Comparison of ENCODE assay signal across 25 mouse cellular contexts in the genomic region with DNA sequence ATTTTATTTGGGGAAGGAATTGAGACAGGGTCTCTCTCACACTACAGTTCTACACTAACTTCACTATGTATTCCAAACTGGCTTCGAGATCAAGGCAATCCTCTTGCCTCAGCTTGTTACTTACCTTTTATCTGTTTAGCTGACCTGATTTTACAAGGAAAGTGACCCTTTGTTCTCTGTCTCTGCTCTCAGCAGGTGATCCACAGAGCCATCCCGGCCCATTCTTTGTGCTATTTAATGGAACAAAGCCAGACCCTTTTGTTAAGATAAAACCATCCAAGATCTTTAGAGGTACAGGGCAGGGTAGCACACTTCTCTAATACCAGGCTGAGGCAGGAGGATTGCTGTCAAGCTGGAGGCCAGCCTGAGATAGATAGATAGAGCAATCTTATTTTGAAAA.
A peak's percentile ranks its signal among the peaks of the same experiment; 100 is the strongest.
DNase-seq lines count a peak whose midpoint lies in the region; ATAC-seq and TF ChIP-seq lines count a peak whose summit lies in the region.
"Had no signal": no experiment of that assay in that cellular context is flagged by ENCODE, and none has a peak within 500 bp of the region (broad histone marks: within the 10 kb centered on the region; RNA-seq: fewer than 3 reads in every experiment).

No protein-coding gene starts in this region.

- in situ Hi-C loops in ES-E14 (cut with MboI; ENCODE audit: low sequenced_read_pairs in 2 of 2, unreplicated experiment in 2 of 2), result no loop called here

- no peak overlapping the region for H3K4me2 ChIP-seq in midbrain, embryonic 13.5 days (replicated peaks)
- H3K4me2 ChIP-seq: embryonic facial prominence, embryonic 13.5 days; embryonic facial prominence, embryonic 15.5 days; forebrain, embryonic 13.5 days had no signal

- DNase-seq in heart, adult 11 months, result peak; percentile 70
- DNase-seq in heart, postnatal 14 days, result no peak
- peak; percentile 92 for DNase-seq in ES-E14 (ENCODE audit: low read depth, low spot score)
- peak; percentile 65 for DNase-seq in WW6 (ENCODE audit: low read depth, low spot score)
- DNase-seq in layer of hippocampus, adult 9-11 months, result no peak
- DNase-seq in left cerebral cortex, postnatal 36 days (ENCODE audit: low spot score in 2 of 2), result no peak
- DNase-seq: adrenal gland, adult 8-10 months; adrenal gland, postnatal 14 days; adrenal gland, postnatal 36 days; B cell, adult 2 months; cerebellum, adult 11-12 months; cerebellum, adult 2 months; cerebellum, adult 9-10 months; cerebellum, postnatal 10 days; cerebellum, postnatal 36 days; embryo, embryonic 11 days had no signal

- H3K27ac ChIP-seq in ES-E14 (ENCODE audit: insufficient read depth, low read depth, low read length, poor library complexity, severe bottlenecking), result no peak overlapping the region; the same call in 1 of the 2 replicates
- H3K27ac ChIP-seq in midbrain, embryonic 13.5 days, result no peak overlapping the region
- H3K27ac ChIP-seq: embryonic facial prominence, embryonic 13.5 days; embryonic facial prominence, embryonic 15.5 days; forebrain, embryonic 10.5 days; forebrain, embryonic 13.5 days had no signal

- intact Hi-C loops in heart, postnatal 14 days (cut with DNase I), result no loop called here
- intact Hi-C loops in left cerebral cortex, postnatal 36 days (cut with DNase I), result loop anchor here (10.0 kb wide), 1 partner anchor 1268 kb away; no protein-coding TSS in a partner anchor

- WGBS in midbrain, embryonic 13.5 days, result 12% methylated on average over 2 of the region's 2 CpGs

- peaks cover 80% of the 10 kb centered on the region for H3K27me3 ChIP-seq in midbrain, embryonic 13.5 days
- H3K27me3 ChIP-seq: embryonic facial prominence, embryonic 13.5 days; embryonic facial prominence, embryonic 15.5 days had no signal

- H3K36me3 ChIP-seq in ES-E14 (ENCODE audit: control insufficient read depth, insufficient read depth, low read length, poor library complexity, severe bottlenecking), result no peaks in the 10 kb centered on the region
- no peaks in the 10 kb centered on the region for H3K36me3 ChIP-seq in midbrain, embryonic 13.5 days
- H3K36me3 ChIP-seq: embryonic facial prominence, embryonic 13.5 days; embryonic facial prominence, embryonic 15.5 days; forebrain, embryonic 10.5 days had no signal

- H3K9me3 ChIP-seq in ES-E14 (ENCODE audit: control insufficient read depth, insufficient read depth, low read depth, low read length), result no peaks in the 10 kb centered on the region
- H3K9me3 ChIP-seq in midbrain, embryonic 13.5 days, result no peaks in the 10 kb centered on the region
- H3K9me3 ChIP-seq: embryonic facial prominence, embryonic 13.5 days; embryonic facial prominence, embryonic 15.5 days; forebrain, embryonic 10.5 days; forebrain, embryonic 13.5 days had no signal

- no peak overlapping the region for H3K9ac ChIP-seq in ES-E14 (ENCODE audit: insufficient read depth, low read depth, low read length, poor library complexity, severe bottlenecking)
- H3K9ac ChIP-seq in midbrain, embryonic 13.5 days (replicated peaks), result no peak overlapping the region
- H3K9ac ChIP-seq: embryonic facial prominence, embryonic 13.5 days; embryonic facial prominence, embryonic 15.5 days; forebrain, embryonic 13.5 days had no signal

- H3K4me3 ChIP-seq in ES-E14 (ENCODE audit: insufficient read depth in 1 of 2, low read depth in 1 of 2, low read length in 2 of 2, poor library complexity in 1 of 2, severe bottlenecking in 1 of 2), result no peak overlapping the region
- H3K4me3 ChIP-seq in midbrain, embryonic 13.5 days (replicated peaks), result no peak overlapping the region
- H3K4me3 ChIP-seq: embryonic facial prominence, embryonic 13.5 days; embryonic facial prominence, embryonic 15.5 days; erythroblast, embryonic 14.5 days; forebrain, embryonic 10.5 days; forebrain, embryonic 13.5 days had no signal

- peaks cover 0 to 2% of the 10 kb centered on the region in 2 experiments; a peak in 1 of 4 replicates for H3K4me1 ChIP-seq in ES-E14 (ENCODE audit: control insufficient read depth in 2 of 2, insufficient read depth in 2 of 2, low read length in 2 of 2, poor library complexity in 1 of 2)
- 0 out of 2 replicates have a peak, but pooled peaks cover 3% of the 10 kb centered on the region for H3K4me1 ChIP-seq in midbrain, embryonic 13.5 days (replicated peaks)
- H3K4me1 ChIP-seq: forebrain, embryonic 13.5 days had no signal

- ATAC-seq in midbrain, embryonic 13.5 days, result no peak
- ATAC-seq: activated CD4-positive, CD25-positive, alpha-beta regulatory T cell, adult 4 months; CD4-positive, CD25-positive, alpha-beta regulatory T cell, adult 4 months; forebrain, embryonic 13.5 days; forebrain, embryonic 16.5 days had no signal

TF ChIP-seq in ES-E14, 5 proteins besides CTCF, POLR2A, EP300 and RAD21:
- TF ChIP-seq ZC3H11A (IDR thresholded peaks at IDR 0.05; ENCODE audit: borderline replicate concordance, low read depth, low read length) (no peak), HCFC1 (IDR thresholded peaks at IDR 0.05; ENCODE audit: borderline replicate concordance, insufficient read depth, low read length) (no peak), ZNF384 (IDR thresholded peaks at IDR 0.05; ENCODE audit: low read depth, low read length) (no peak), MAFK (IDR thresholded peaks at IDR 0.05; ENCODE audit: insufficient read depth, low read depth, low read length) (peak; percentile 64; the same call in 1 of the 2 replicates), CHD2 (IDR thresholded peaks at IDR 0.05; ENCODE audit: low read depth, low read length) (peak; percentile 54; the same call in 1 of the 2 replicates)

Comparison
In these comparisons a context has a peak if more than half of its experiments do, and no peak if none do; other contexts are left out.
1. DNase-seq: peak in heart, adult 11 months (single experiment), ES-E14 (single experiment) and WW6 (single experiment); none in heart, postnatal 14 days (0 of 2), layer of hippocampus, adult 9-11 months (single experiment) and left cerebral cortex, postnatal 36 days (0 of 2).